ENCODE assay signal across 26 mouse cellular contexts in genomic region chr17:64139231-64139915, GRCm38 (mm10).
DNase-seq lines count a peak whose midpoint lies in the region; ATAC-seq and TF ChIP-seq lines count a peak whose summit lies in the region.
"Had no signal": no experiment of that assay in that cellular context is flagged by ENCODE, and none has a peak within 500 bp of the region (broad histone marks: within the 10 kb centered on the region; RNA-seq: fewer than 3 reads in every experiment).

No protein-coding gene starts in this region.

- H3K4me2 ChIP-seq in hindbrain, postnatal 0 days (ENCODE audit: low read depth, low read length): no peak overlapping the region
- H3K4me2 ChIP-seq in hindbrain, embryonic 16.5 days (ENCODE audit: low read length): no peak overlapping the region
- H3K4me2 ChIP-seq in lung, postnatal 0 days (replicated peaks; ENCODE audit: low read depth, low read length): no peak overlapping the region
- H3K4me2 ChIP-seq: heart, embryonic 12.5 days; intestine, embryonic 15.5 days; midbrain, embryonic 11.5 days had no signal

- no peak for DNase-seq in frontal cortex, postnatal 10 days (ENCODE audit: low spot score in 2 of 2)
- no peak for DNase-seq in hindbrain, postnatal 0 days (ENCODE audit: low spot score)
- DNase-seq in lung, postnatal 10 days: peak; percentile 33
- DNase-seq in lung, postnatal 0 days (ENCODE audit: low spot score): no peak
- DNase-seq in right cerebral cortex, postnatal 10 days (ENCODE audit: low spot score in 2 of 2): peak; percentile 45 to 70
- no peak for DNase-seq in right cerebral cortex, postnatal 25 days
- DNase-seq: adrenal gland, postnatal 14 days; cerebellum, adult 9-11 months; gastrocnemius, postnatal 10 days; heart, postnatal 10 days; kidney, adult 8-10 months; kidney, postnatal 25 days; liver; thymus, adult 2 months; thymus, postnatal 4 days had no signal

- TF ChIP-seq CTCF in hindbrain, postnatal 0 days (IDR thresholded peaks at IDR 0.05; ENCODE audit: low read depth): no peak
- no peak for TF ChIP-seq CTCF in lung, postnatal 0 days (IDR thresholded peaks at IDR 0.05)

- WGBS in hindbrain, postnatal 0 days: 71% methylated on average over 11 of the region's 11 CpGs
- 81% methylated on average over 11 of the region's 11 CpGs for WGBS in hindbrain, embryonic 16.5 days
- 78% methylated on average over 11 of the region's 11 CpGs for WGBS in lung, postnatal 0 days

- peak overlapping the region; percentile 28; the same call in 1 of the 2 replicates for H3K27ac ChIP-seq in hindbrain, postnatal 0 days
- H3K27ac ChIP-seq in hindbrain, embryonic 16.5 days (ENCODE audit: low read depth, low read length): no peak overlapping the region
- no peak overlapping the region for H3K27ac ChIP-seq in lung, postnatal 0 days (ENCODE audit: low read length)
- H3K27ac ChIP-seq: forebrain, embryonic 10.5 days; intestine, embryonic 15.5 days; limb, embryonic 10.5 days; macrophage; stomach, postnatal 0 days had no signal

- ATAC-seq in frontal cortex, adult (ENCODE audit: low TSS enrichment): peak; percentile 28
- ATAC-seq in hindbrain, postnatal 0 days: no peak
- ATAC-seq in hindbrain, embryonic 16.5 days: no peak
- ATAC-seq in lung, postnatal 0 days: no peak
- ATAC-seq: CD4-positive, CD25-positive, alpha-beta regulatory T cell, adult 4 months; forebrain, embryonic 16.5 days; intestine, embryonic 15.5 days had no signal

- peaks cover 9% of the 10 kb centered on the region for H3K4me1 ChIP-seq in hindbrain, postnatal 0 days (ENCODE audit: insufficient read depth, low read length)
- H3K4me1 ChIP-seq in hindbrain, embryonic 16.5 days (ENCODE audit: control insufficient read depth, insufficient read depth, low read depth, low read length): peaks cover 10% of the 10 kb centered on the region
- 0 out of 2 replicates have a peak, but pooled peaks cover 7% of the 10 kb centered on the region for H3K4me1 ChIP-seq in lung, postnatal 0 days (ENCODE audit: insufficient read depth, low read depth, low read length)
- H3K4me1 ChIP-seq: forebrain, embryonic 10.5 days; intestine, embryonic 15.5 days had no signal

- H3K9me3 ChIP-seq in hindbrain, postnatal 0 days (ENCODE audit: low read length): no peaks in the 10 kb centered on the region
- no peaks in the 10 kb centered on the region for H3K9me3 ChIP-seq in hindbrain, embryonic 16.5 days (ENCODE audit: control insufficient read depth, low read length)
- H3K9me3 ChIP-seq in lung, postnatal 0 days (ENCODE audit: low read length): no peaks in the 10 kb centered on the region
- H3K9me3 ChIP-seq: forebrain, embryonic 10.5 days; heart, embryonic 12.5 days; intestine, embryonic 15.5 days; limb, embryonic 10.5 days had no signal

- H3K9ac ChIP-seq in hindbrain, postnatal 0 days (replicated peaks; ENCODE audit: low read length): no peak overlapping the region
- H3K9ac ChIP-seq in hindbrain, embryonic 16.5 days (ENCODE audit: low read depth, low read length): no peak overlapping the region
- H3K9ac ChIP-seq in lung, postnatal 0 days (replicated peaks; ENCODE audit: low read depth): no peak overlapping the region
- H3K9ac ChIP-seq: heart, embryonic 12.5 days; intestine, embryonic 15.5 days had no signal

- TF ChIP-seq EP300 in lung, postnatal 0 days (IDR thresholded peaks at IDR 0.05): no peak

- no peak overlapping the region for H3K4me3 ChIP-seq in hindbrain, postnatal 0 days (ENCODE audit: low read length)
- H3K4me3 ChIP-seq in hindbrain, embryonic 16.5 days (ENCODE audit: low read length): no peak overlapping the region
- no peak overlapping the region for H3K4me3 ChIP-seq in lung, postnatal 0 days (ENCODE audit: low read depth, low read length)
- H3K4me3 ChIP-seq: forebrain, embryonic 10.5 days; heart, embryonic 12.5 days; intestine, embryonic 15.5 days; limb, embryonic 10.5 days had no signal

- no peaks in the 10 kb centered on the region for H3K27me3 ChIP-seq in hindbrain, postnatal 0 days (ENCODE audit: insufficient read depth, low read length)
- no peaks in the 10 kb centered on the region for H3K27me3 ChIP-seq in hindbrain, embryonic 16.5 days (replicated peaks; ENCODE audit: control insufficient read depth, insufficient read depth, low read length)
- H3K27me3 ChIP-seq in lung, postnatal 0 days (replicated peaks; ENCODE audit: insufficient read depth, low read length): no peaks in the 10 kb centered on the region
- H3K27me3 ChIP-seq: heart, embryonic 12.5 days; intestine, embryonic 15.5 days had no signal

- H3K36me3 ChIP-seq in hindbrain, postnatal 0 days (ENCODE audit: insufficient read depth, low read length): peaks cover 8% of the 10 kb centered on the region; the same call in 1 of the 2 replicates
- H3K36me3 ChIP-seq in hindbrain, embryonic 16.5 days (ENCODE audit: control insufficient read depth, insufficient read depth, low read length): 0 out of 2 replicates have a peak, but pooled peaks cover 3% of the 10 kb centered on the region
- H3K36me3 ChIP-seq in lung, postnatal 0 days (ENCODE audit: insufficient read depth, low read length): no peaks in the 10 kb centered on the region

Comparison
In these comparisons a context has a peak if more than half of its experiments do, and no peak if none do; other contexts are left out.
1. DNase-seq: peak in lung, postnatal 10 days (single experiment) and right cerebral cortex, postnatal 10 days (2 of 2); none in frontal cortex, postnatal 10 days (0 of 2), hindbrain, postnatal 0 days (single experiment), lung, postnatal 0 days (single experiment) and right cerebral cortex, postnatal 25 days (single experiment).